Mouse (Mus musculus): ENCODE results near the gene Hsph1. TPM values are rescaled to one million over a fixed set of nuclear protein-coding genes. Genes with fewer than 3 reads are reported as not detected.

The Hsph1 gene
- polyA plus RNA-seq, 1 experiment: 2.8 TPM

- Histone ChIP-seq H3K36me3 (ENCODE audit: control insufficient read depth) (no peaks in the 10 kb centered on the region), H3K4me3 (replicated peaks) (no peak overlapping the region), H3K4me1 (ENCODE audit: control insufficient read depth) (no peaks in the 10 kb centered on the region), H3K27me3 (ENCODE audit: control insufficient read depth) (no peaks in the 10 kb centered on the region), H3K9me3 (ENCODE audit: control insufficient read depth, low read length) (no peaks in the 10 kb centered on the region)
- TF ChIP-seq GATA1 (IDR thresholded peaks at IDR 0.05; ENCODE audit: low read length) (no peak), TAL1 (IDR thresholded peaks at IDR 0.05; ENCODE audit: low read length) (no peak)
Observed at GRCm38 (mm10) chr5:149585231-149585630, 50.9 kb downstream of the Hsph1 start.

GRCm38 (mm10) chr5:149584154-149584655 is 52.0 kb downstream of the Hsph1 start:
- no peaks in the 10 kb centered on the region for H3K36me3 ChIP-seq (ENCODE audit: control insufficient read depth)
- H3K27me3 ChIP-seq (ENCODE audit: control insufficient read depth): no peaks in the 10 kb centered on the region
- H3K4me3 ChIP-seq (replicated peaks): no peak overlapping the region
- TF ChIP-seq GATA1 (IDR thresholded peaks at IDR 0.05; ENCODE audit: low read length): no peak
- no peak for TF ChIP-seq TAL1 (IDR thresholded peaks at IDR 0.05; ENCODE audit: low read length)
- H3K4me1 ChIP-seq (ENCODE audit: control insufficient read depth): no peaks in the 10 kb centered on the region
- H3K9me3 ChIP-seq (ENCODE audit: control insufficient read depth, low read length): no peaks in the 10 kb centered on the region

GRCm38 (mm10) chr5:149583507-149583906 is 52.7 kb downstream of the Hsph1 start:
- Histone ChIP-seq H3K4me1 (ENCODE audit: control insufficient read depth) (no peaks in the 10 kb centered on the region), H3K27me3 (ENCODE audit: control insufficient read depth) (no peaks in the 10 kb centered on the region), H3K36me3 (ENCODE audit: control insufficient read depth) (no peaks in the 10 kb centered on the region), H3K4me3 (replicated peaks) (no peak overlapping the region), H3K9me3 (ENCODE audit: control insufficient read depth, low read length) (no peaks in the 10 kb centered on the region)
- TF ChIP-seq TAL1 (IDR thresholded peaks at IDR 0.05; ENCODE audit: low read length) (no peak), GATA1 (IDR thresholded peaks at IDR 0.05; ENCODE audit: low read length) (no peak)

- H3K4me1 ChIP-seq (ENCODE audit: control insufficient read depth): no peaks in the 10 kb centered on the region
Observed at GRCm38 (mm10) chr5:149582642-149583262, 53.4 kb downstream of the Hsph1 start.

GRCm38 (mm10) chr5:149577449-149577848 is 58.7 kb downstream of the Hsph1 start:
- H3K9me3 ChIP-seq (ENCODE audit: control insufficient read depth, low read length): no peaks in the 10 kb centered on the region
- H3K36me3 ChIP-seq (ENCODE audit: control insufficient read depth): no peaks in the 10 kb centered on the region
- no peaks in the 10 kb centered on the region for H3K4me1 ChIP-seq (ENCODE audit: control insufficient read depth)
- H3K27me3 ChIP-seq (ENCODE audit: control insufficient read depth): no peaks in the 10 kb centered on the region; the same call in 1 of the 2 replicates
- TF ChIP-seq GATA1 (IDR thresholded peaks at IDR 0.05; ENCODE audit: low read length) (no peak), TAL1 (IDR thresholded peaks at IDR 0.05; ENCODE audit: low read length) (no peak)
- H3K4me3 ChIP-seq (replicated peaks): no peak overlapping the region

More at GRCm38 (mm10) chr5:149582642-149583262, 53.4 kb downstream of the Hsph1 start:
- Histone ChIP-seq H3K4me3 (replicated peaks) (no peak overlapping the region), H3K9me3 (ENCODE audit: control insufficient read depth, low read length) (no peaks in the 10 kb centered on the region), H3K36me3 (ENCODE audit: control insufficient read depth) (no peaks in the 10 kb centered on the region), H3K27me3 (ENCODE audit: control insufficient read depth) (no peaks in the 10 kb centered on the region)
- TF ChIP-seq GATA1 (IDR thresholded peaks at IDR 0.05; ENCODE audit: low read length) (no peak), TAL1 (IDR thresholded peaks at IDR 0.05; ENCODE audit: low read length) (no peak)

- Histone ChIP-seq H3K4me1 (ENCODE audit: control insufficient read depth) (no peaks in the 10 kb centered on the region), H3K27me3 (ENCODE audit: control insufficient read depth) (no peaks in the 10 kb centered on the region; the same call in 1 of the 2 replicates), H3K36me3 (ENCODE audit: control insufficient read depth) (no peaks in the 10 kb centered on the region), H3K9me3 (ENCODE audit: control insufficient read depth, low read length) (no peaks in the 10 kb centered on the region), H3K4me3 (replicated peaks) (no peak overlapping the region)
- TF ChIP-seq TAL1 (IDR thresholded peaks at IDR 0.05; ENCODE audit: low read length) (no peak), GATA1 (IDR thresholded peaks at IDR 0.05; ENCODE audit: low read length) (no peak)
Observed at GRCm38 (mm10) chr5:149576977-149577376, 59.2 kb downstream of the Hsph1 start.

- Histone ChIP-seq H3K4me1 (ENCODE audit: control insufficient read depth) (no peaks in the 10 kb centered on the region), H3K27me3 (ENCODE audit: control insufficient read depth) (no peaks in the 10 kb centered on the region), H3K9me3 (ENCODE audit: control insufficient read depth, low read length) (no peaks in the 10 kb centered on the region), H3K36me3 (ENCODE audit: control insufficient read depth) (no peaks in the 10 kb centered on the region), H3K4me3 (replicated peaks) (no peak overlapping the region)
- TF ChIP-seq GATA1 (IDR thresholded peaks at IDR 0.05; ENCODE audit: low read length): no peak
- no peak for TF ChIP-seq TAL1 (IDR thresholded peaks at IDR 0.05; ENCODE audit: low read length)
Observed at GRCm38 (mm10) chr5:149568993-149569392, 67.2 kb downstream of the Hsph1 start.

GRCm38 (mm10) chr5:149566957-149567356 is 69.2 kb downstream of the Hsph1 start:
- no peak for TF ChIP-seq TAL1 (IDR thresholded peaks at IDR 0.05; ENCODE audit: low read length)
- TF ChIP-seq GATA1 (IDR thresholded peaks at IDR 0.05; ENCODE audit: low read length): no peak
- Histone ChIP-seq H3K27me3 (ENCODE audit: control insufficient read depth) (no peaks in the 10 kb centered on the region), H3K4me3 (replicated peaks) (no peak overlapping the region)

GRCm38 (mm10) chr5:149566026-149566425 is 70.2 kb downstream of the Hsph1 start:
- Histone ChIP-seq H3K4me3 (replicated peaks) (no peak overlapping the region), H3K4me1 (ENCODE audit: control insufficient read depth) (no peaks in the 10 kb centered on the region), H3K27me3 (ENCODE audit: control insufficient read depth) (no peaks in the 10 kb centered on the region), H3K36me3 (ENCODE audit: control insufficient read depth) (no peaks in the 10 kb centered on the region), H3K9me3 (ENCODE audit: control insufficient read depth, low read length) (no peaks in the 10 kb centered on the region)
- TF ChIP-seq GATA1 (IDR thresholded peaks at IDR 0.05; ENCODE audit: low read length): no peak
- TF ChIP-seq TAL1 (IDR thresholded peaks at IDR 0.05; ENCODE audit: low read length): no peak

More at GRCm38 (mm10) chr5:149566957-149567356, 69.2 kb downstream of the Hsph1 start:
- Histone ChIP-seq H3K9me3 (ENCODE audit: control insufficient read depth, low read length) (no peaks in the 10 kb centered on the region), H3K4me1 (ENCODE audit: control insufficient read depth) (no peaks in the 10 kb centered on the region), H3K36me3 (ENCODE audit: control insufficient read depth) (no peaks in the 10 kb centered on the region)

Other genes with a start within 250 kb of the Hsph1 start
- not detected in 2 replicates for gene Medag, start 224.6 kb downstream of the Hsph1 start, polyA plus RNA-seq (2012)
- not detected in 2 replicates for gene Tex26, start 196.7 kb downstream of the Hsph1 start, polyA plus RNA-seq (2012)
- not detected in 2 replicates for gene Wdr95, start 107.7 kb downstream of the Hsph1 start, polyA plus RNA-seq (2012)
- gene B3glct, start 41.9 kb upstream of the Hsph1 start, polyA plus RNA-seq (2012): 0.25 and 0.56 TPM in 2 replicates

Measured in erythroblast, embryonic 14.5 days (primary cell).